Mouse (Mus musculus): ENCODE measurements around the gene Mup1.
"Not testable (repeated sequence)": the region's sequence is repeated elsewhere in the genome, so short reads cannot be mapped to it uniquely, and the experiment has no call there.

The Mup1 gene

GRCm38 (mm10) chr4:60501860-60502259, at the start of gene Mup1:
Mup1 (minus strand) TSS chr4:60501960.
- DNase-seq (ENCODE audit: low spot score in 2 of 2), result not testable (repeated sequence)
